Mouse (Mus musculus) liver, embryonic 11.5 days (tissue): ENCODE measurements at regions not wholly inside any gene's neighbourhood (a gene's known extent, or its start where the extent isn't known, plus 50 kb on each side); places are given as distances from the start of the nearest gene placed in this dataset.

Source experiments
- ATAC-seq: fragments of 200-750 bp; cut with Nextera tagmentation; replicated peaks from 2 replicates; pipeline ENCODE4 v1.8.0; 2017; ENCODE audit warnings: moderate number of reproducible peaks, mild to moderate bottlenecking, moderate TSS enrichment, moderate library complexity; ENCODE audit not compliant: low FRiP score
- DNase-seq: peaks from one replicate; pipeline ENCODE4 v3.0.0-alpha.2; 2017; ENCODE audit warnings: low spot score
- H3K27ac ChIP-seq: fragments of 300-500 bp; sonication (generic); 2 replicates; pipeline ENCODE4 v1.5.1; 2014; ENCODE audit warnings: mild to moderate bottlenecking, low read depth, low read length, control low read depth
- H3K27me3 ChIP-seq: fragments of 300-500 bp; sonication (generic); replicated peaks from 2 replicates; pipeline ENCODE4 v1.6.1; 2014; ENCODE audit warnings: low read length, mixed read lengths; ENCODE audit not compliant: control insufficient read depth, insufficient read depth
- H3K36me3 ChIP-seq: fragments of 300-500 bp; sonication (generic); 2 replicates; pipeline ENCODE4 v1.6.1; 2014; ENCODE audit warnings: mild to moderate bottlenecking, low read length, moderate library complexity, mixed read lengths; ENCODE audit not compliant: control insufficient read depth, insufficient read depth
- H3K4me1 ChIP-seq: fragments of 300-500 bp; sonication (generic); replicated peaks from 2 replicates; pipeline ENCODE4 v1.6.1; 2014; ENCODE audit warnings: low read length, mixed read lengths; ENCODE audit not compliant: control insufficient read depth, insufficient read depth
- H3K4me2 ChIP-seq: fragments of 300-500 bp; sonication (generic); 2 replicates; pipeline ENCODE4 v1.6.1; 2014; ENCODE audit warnings: mild to moderate bottlenecking, control low read depth, moderate library complexity
- H3K4me3 ChIP-seq: fragments of 300-500 bp; sonication (generic); 2 replicates; pipeline ENCODE4 v1.5.1; 2014; ENCODE audit warnings: low read depth, low read length, control low read depth
- H3K9ac ChIP-seq: fragments of 300-500 bp; sonication (generic); 2 replicates; pipeline ENCODE4 v1.6.1; 2014; ENCODE audit warnings: low read depth, low read length, control low read depth
- H3K9me3 ChIP-seq: fragments of 300-500 bp; sonication (generic); 2 replicates; pipeline ENCODE4 v1.6.1; 2016; ENCODE audit warnings: low read length, inconsistent platforms, mixed read lengths; ENCODE audit not compliant: control insufficient read depth
- WGBS: fragments of 180-500 bp; shearing (Covaris S2); extraction: QIAGEN DNeasy Blood & Tissue Kit; methylation state at CpG from one replicate; pipeline ENCODE4 v1.1.7; 2014; 5-methylcytosine and 5-hydroxymethylcytosine counted together

- H3K36me3 ChIP-seq = no peaks in the 10 kb centered on the region
- no peak overlapping the region for H3K27ac ChIP-seq
- no peak overlapping the region for H3K9ac ChIP-seq
- ATAC-seq = no peak
- WGBS = 82% methylated on average over 3 of the region's 3 CpGs
- no peaks in the 10 kb centered on the region for H3K9me3 ChIP-seq
- no peak for DNase-seq
- H3K4me2 ChIP-seq = no peak overlapping the region
- no peak overlapping the region for H3K4me3 ChIP-seq
- no peaks in the 10 kb centered on the region for H3K4me1 ChIP-seq
- H3K27me3 ChIP-seq = no peaks in the 10 kb centered on the region
Observed at GRCm38 (mm10) chr2:118013156-118013555, 98.5 kb upstream of the Thbs1 start.

- Histone ChIP-seq H3K27ac (no peak overlapping the region), H3K4me3 (no peak overlapping the region), H3K4me1 (no peaks in the 10 kb centered on the region), H3K9me3 (no peaks in the 10 kb centered on the region), H3K27me3 (no peaks in the 10 kb centered on the region), H3K36me3 (no peaks in the 10 kb centered on the region), H3K9ac (no peak overlapping the region), H3K4me2 (no peak overlapping the region)
- no peak for DNase-seq
- 76% methylated on average over 1 of the region's 1 CpGs for WGBS
- ATAC-seq = no peak
Observed at GRCm38 (mm10) chr2:118015182-118015581, 96.5 kb upstream of the Thbs1 start.

GRCm38 (mm10) chr2:118025829-118026735 is 85.6 kb upstream of the Thbs1 start:
- no peaks in the 10 kb centered on the region for H3K36me3 ChIP-seq
- H3K4me3 ChIP-seq = no peak overlapping the region
- 64% methylated on average over 6 of the region's 6 CpGs for WGBS
- H3K27ac ChIP-seq = no peak overlapping the region
- no peak overlapping the region for H3K4me2 ChIP-seq
- H3K9me3 ChIP-seq = no peaks in the 10 kb centered on the region
- no peaks in the 10 kb centered on the region for H3K27me3 ChIP-seq
- ATAC-seq (no peak), DNase-seq (no peak)
- H3K4me1 ChIP-seq = no peaks in the 10 kb centered on the region
- H3K9ac ChIP-seq = no peak overlapping the region

- no peak overlapping the region for H3K9ac ChIP-seq
- ATAC-seq = no peak
- H3K4me3 ChIP-seq = no peak overlapping the region
- H3K9me3 ChIP-seq = no peaks in the 10 kb centered on the region
- no peaks in the 10 kb centered on the region for H3K36me3 ChIP-seq
- H3K27ac ChIP-seq = no peak overlapping the region
- no peak for DNase-seq
- no peaks in the 10 kb centered on the region for H3K4me1 ChIP-seq
- no peak overlapping the region for H3K4me2 ChIP-seq
- 76% methylated on average over 1 of the region's 1 CpGs for WGBS
- no peaks in the 10 kb centered on the region for H3K27me3 ChIP-seq
Observed at GRCm38 (mm10) chr2:118028881-118029280, 82.8 kb upstream of the Thbs1 start.

GRCm38 (mm10) chr2:118029470-118030108 is 82.1 kb upstream of the Thbs1 start:
- no peak overlapping the region for H3K4me2 ChIP-seq
- ATAC-seq (no peak), DNase-seq (no peak)
- H3K36me3 ChIP-seq = no peaks in the 10 kb centered on the region
- H3K9me3 ChIP-seq = no peaks in the 10 kb centered on the region
- H3K4me3 ChIP-seq = no peak overlapping the region
- H3K4me1 ChIP-seq = no peaks in the 10 kb centered on the region
- no peak overlapping the region for H3K27ac ChIP-seq
- H3K9ac ChIP-seq = no peak overlapping the region
- no peaks in the 10 kb centered on the region for H3K27me3 ChIP-seq
- 70% methylated on average over 1 of the region's 1 CpGs for WGBS

GRCm38 (mm10) chr2:118031662-118032061 is 80.0 kb upstream of the Thbs1 start:
- H3K9ac ChIP-seq = no peak overlapping the region
- H3K36me3 ChIP-seq = no peaks in the 10 kb centered on the region
- WGBS = 79% methylated on average over 2 of the region's 2 CpGs
- H3K27ac ChIP-seq = no peak overlapping the region
- H3K27me3 ChIP-seq = no peaks in the 10 kb centered on the region
- H3K4me2 ChIP-seq = no peak overlapping the region
- H3K4me1 ChIP-seq = no peaks in the 10 kb centered on the region
- H3K4me3 ChIP-seq = no peak overlapping the region
- DNase-seq (no peak), ATAC-seq (no peak)
- no peaks in the 10 kb centered on the region for H3K9me3 ChIP-seq

- no peaks in the 10 kb centered on the region for H3K27me3 ChIP-seq
- H3K9me3 ChIP-seq = no peaks in the 10 kb centered on the region
- H3K4me3 ChIP-seq = no peak overlapping the region
- 79% methylated on average over 4 of the region's 4 CpGs for WGBS
- DNase-seq (no peak), ATAC-seq (no peak)
- H3K36me3 ChIP-seq = no peaks in the 10 kb centered on the region
- no peak overlapping the region for H3K4me2 ChIP-seq
- H3K27ac ChIP-seq = no peak overlapping the region
- no peaks in the 10 kb centered on the region for H3K4me1 ChIP-seq
- H3K9ac ChIP-seq = no peak overlapping the region
Observed at GRCm38 (mm10) chr2:118033377-118033776, 78.3 kb upstream of the Thbs1 start.

- no peaks in the 10 kb centered on the region for H3K4me1 ChIP-seq
- H3K27ac ChIP-seq = no peak overlapping the region
- DNase-seq = no peak
- H3K36me3 ChIP-seq = no peaks in the 10 kb centered on the region
- H3K27me3 ChIP-seq = no peaks in the 10 kb centered on the region
- H3K4me3 ChIP-seq = no peak overlapping the region
- H3K9me3 ChIP-seq = no peaks in the 10 kb centered on the region
- no peak overlapping the region for H3K4me2 ChIP-seq
- H3K9ac ChIP-seq = no peak overlapping the region
- WGBS = 81% methylated on average over 3 of the region's 3 CpGs
- ATAC-seq = no peak
Observed at GRCm38 (mm10) chr2:118034026-118034425, 77.7 kb upstream of the Thbs1 start.

- Histone ChIP-seq H3K4me3 (no peak overlapping the region), H3K36me3 (no peaks in the 10 kb centered on the region), H3K27me3 (no peaks in the 10 kb centered on the region), H3K9me3 (no peaks in the 10 kb centered on the region), H3K4me2 (no peak overlapping the region), H3K9ac (no peak overlapping the region), H3K4me1 (no peaks in the 10 kb centered on the region), H3K27ac (no peak overlapping the region)
- no peak for ATAC-seq
- 94% methylated on average over 1 of the region's 1 CpGs for WGBS
- DNase-seq = no peak
Observed at GRCm38 (mm10) chr2:118035333-118035732, 76.3 kb upstream of the Thbs1 start.
